Mouse (Mus musculus) CH12.LX (cell line): Measurements from ENCODE around the gene Mfap3. TPM values are rescaled to one million over a fixed set of nuclear protein-coding genes. Genes with fewer than 3 reads are reported as not detected.

Experiments used
- DNase-seq: peaks from one replicate; pipeline ENCODE4 v3.0.0-alpha.2; 2013; ENCODE audit errors: extremely low read depth
- H3K27ac ChIP-seq: 2 replicates; pipeline ENCODE4 v1.5.1; 2012; ENCODE audit warnings: low read depth, mild to moderate bottlenecking, control low read depth, moderate library complexity; ENCODE audit not compliant: insufficient read depth
- H3K27me3 ChIP-seq: replicated peaks from 2 replicates; pipeline ENCODE3; 2012; ENCODE audit warnings: inconsistent platforms
- H3K36me3 ChIP-seq, 2 experiments: replicated peaks in 1 of 2; 2 replicates each; pipeline versions ENCODE3 to v1.6.1; 2012; ENCODE audit warnings: inconsistent platforms in 1 of 2, low read length in 1 of 2, mild to moderate bottlenecking in 1 of 2, mixed read lengths in 1 of 2, moderate library complexity in 1 of 2; ENCODE audit not compliant: control insufficient read depth in 1 of 2, insufficient read depth in 1 of 2
- H3K4me1 ChIP-seq, 2 experiments: 2 replicates each; pipeline ENCODE4 v1.6.1; 2012; ENCODE audit warnings: inconsistent platforms in 1 of 2, moderate library complexity in 1 of 2; ENCODE audit not compliant: insufficient read depth in 2 of 2, control insufficient read depth in 1 of 2
- H3K4me2 ChIP-seq: 2 replicates; pipeline ENCODE4 v1.6.1; 2012; ENCODE audit warnings: low read depth, mild to moderate bottlenecking, control low read depth; ENCODE audit not compliant: poor library complexity, insufficient read depth, severe bottlenecking
- H3K4me3 ChIP-seq, 3 experiments: fragments of 150-350 bp in 1 of 3; sonication (generic) in 1 of 3; replicated peaks in 1 of 3; 2 replicates each; pipeline versions ENCODE3 to v1.5.1; 2011 to 2012; ENCODE audit warnings: low read depth in 2 of 3, low read length in 2 of 3, mild to moderate bottlenecking in 2 of 3, moderate library complexity in 2 of 3, control low read depth in 1 of 3, improper control_type of control experiment in 1 of 3, inconsistent platforms in 1 of 3, mixed read lengths in 1 of 3; ENCODE audit not compliant: poor library complexity in 1 of 3
- H3K79me2 ChIP-seq: replicated peaks from 2 replicates; pipeline ENCODE4 v1.6.1; 2012; ENCODE audit warnings: mild to moderate bottlenecking, moderate library complexity; ENCODE audit not compliant: control insufficient read depth, poor library complexity, insufficient read depth, severe bottlenecking; ENCODE audit errors: extremely low read depth
- H3K9ac ChIP-seq: 2 replicates; pipeline ENCODE4 v1.6.1; 2012; ENCODE audit warnings: low read depth, mild to moderate bottlenecking, control low read depth, moderate library complexity; ENCODE audit not compliant: insufficient read depth
- H3K9me3 ChIP-seq: replicated peaks from 2 replicates; pipeline ENCODE3; 2012; ENCODE audit warnings: low read length, inconsistent platforms, mixed read lengths
- CHD2 ChIP-seq: IDR thresholded peaks from 2 replicates; pipeline ENCODE4 v1.6.1; 2011; ENCODE audit warnings: low read length, improper control_type of control experiment
- EP300 ChIP-seq: IDR thresholded peaks from 2 replicates; pipeline ENCODE4 v1.6.1; 2011; ENCODE audit warnings: low read length, improper control_type of control experiment
- GABPA ChIP-seq: IDR thresholded peaks from 2 replicates; pipeline ENCODE4 v1.6.1; 2012; ENCODE audit warnings: low read depth, low read length, improper control_type of control experiment, inconsistent platforms; ENCODE audit not compliant: insufficient replicate concordance
- IRF4 ChIP-seq: IDR thresholded peaks from 2 replicates; pipeline ENCODE4 v1.6.1; 2014; ENCODE audit warnings: low read depth, mild to moderate bottlenecking, inconsistent platforms, low read length, improper control_type of control experiment
- JUN ChIP-seq: IDR thresholded peaks from 2 replicates; pipeline ENCODE4 v1.6.1; 2011; ENCODE audit warnings: low read depth, mild to moderate bottlenecking, low read length, improper control_type of control experiment, moderate library complexity; ENCODE audit not compliant: insufficient read depth
- JUND ChIP-seq: conservative IDR thresholded peaks from 2 replicates; pipeline ENCODE4 v1.6.1; 2011; ENCODE audit warnings: low read depth, low read length, improper control_type of control experiment
- KAT2A ChIP-seq: IDR thresholded peaks from 2 replicates; pipeline ENCODE4 v1.6.1; 2012; ENCODE audit warnings: low read length, improper control_type of control experiment, inconsistent platforms; ENCODE audit not compliant: insufficient replicate concordance
- MAX ChIP-seq: IDR thresholded peaks from 2 replicates; pipeline ENCODE4 v1.6.1; 2011; ENCODE audit warnings: low read length, improper control_type of control experiment
- MEF2A ChIP-seq: IDR thresholded peaks from 2 replicates; pipeline ENCODE4 v1.6.1; 2014; ENCODE audit warnings: low read depth, mild to moderate bottlenecking, inconsistent platforms, low read length, improper control_type of control experiment, borderline replicate concordance
- MXI1 ChIP-seq: IDR thresholded peaks from 2 replicates; pipeline ENCODE4 v1.6.1; 2011; ENCODE audit warnings: mild to moderate bottlenecking, low read depth, low read length, improper control_type of control experiment
- NELFE ChIP-seq: IDR thresholded peaks from 2 replicates; pipeline ENCODE4 v1.6.1; 2011; ENCODE audit warnings: low read depth, low read length, improper control_type of control experiment
- NRF1 ChIP-seq: IDR thresholded peaks from 2 replicates; pipeline ENCODE4 v1.6.1; 2014; ENCODE audit warnings: low read depth, mild to moderate bottlenecking, inconsistent platforms, low read length, improper control_type of control experiment, moderate library complexity
- PAX5 ChIP-seq: IDR thresholded peaks from 2 replicates; pipeline ENCODE4 v1.6.1; 2012; ENCODE audit warnings: low read length, inconsistent platforms, mixed read lengths
- POLR2A ChIP-seq: IDR thresholded peaks from 2 replicates; pipeline ENCODE4 v1.6.1; 2011; ENCODE audit warnings: low read depth, mild to moderate bottlenecking, improper control_type of control experiment, low read length
- POLR2AphosphoS2 ChIP-seq: IDR thresholded peaks from 2 replicates; pipeline ENCODE4 v1.6.1; 2011; ENCODE audit warnings: low read depth, low read length, improper control_type of control experiment
- SMC3 ChIP-seq: IDR thresholded peaks from 2 replicates; pipeline ENCODE4 v1.6.1; 2011; ENCODE audit warnings: low read depth, low read length, improper control_type of control experiment
- TBP ChIP-seq: conservative IDR thresholded peaks from 2 replicates; pipeline ENCODE4 v1.6.1; 2011; ENCODE audit warnings: low read depth, low read length, improper control_type of control experiment
- USF1 ChIP-seq: IDR thresholded peaks from 2 replicates; pipeline ENCODE4 v1.6.1; 2014; ENCODE audit warnings: low read depth, mild to moderate bottlenecking, inconsistent platforms, low read length, improper control_type of control experiment
- ZC3H11A ChIP-seq: IDR thresholded peaks from 2 replicates; pipeline ENCODE4 v1.6.1; 2012; ENCODE audit warnings: low read depth, mild to moderate bottlenecking, inconsistent platforms, low read length, improper control_type of control experiment
- ZMIZ1 ChIP-seq: IDR thresholded peaks from 2 replicates; pipeline ENCODE4 v1.6.1; 2012; ENCODE audit warnings: low read depth, mild to moderate bottlenecking, inconsistent platforms, low read length, improper control_type of control experiment
- dilution Hi-C: fragments of 300-500 bp; cut with MboI; formaldehyde crosslinking; loops from 2 replicates; pipeline ENCODE4 v1.14.3; 2020; ENCODE audit warnings: low sequenced_read_pairs; ENCODE audit not compliant: extremely low pct_unique_long_range_greater_than_20kb, extremely low pct_ligation_motif_present
- in situ Hi-C: fragments of 300-500 bp; cut with MboI; formaldehyde crosslinking; loops from 3 replicates; pipeline ENCODE4 v1.14.3; 2019; ENCODE audit warnings: low sequenced_read_pairs, low pct_ligation_motif_present, low pct_unique_long_range_greater_than_20kb, mixed read lengths
- polyA plus RNA-seq: library from polyadenylated mRNA; unstranded; fragments of >175 nt; gene quantifications from 2 replicates; pipeline ENCODE4 v1.2.1, GENCODE M21; 2012; ENCODE audit warnings: low read depth; ENCODE audit not compliant: insufficient read length
- total RNA-seq, 2 experiments: library from RNA; depleted of rRNA; stranded (reverse); fragments of 300-350 nt in 1 of 2; fragments of >200 nt in 1 of 2; gene quantifications; 2 replicates each; pipeline ENCODE4 v1.2.3; 2012 to 2014

Mfap3 gene
- total and polyA plus RNA-seq, 3 experiments, result 22.6 to 32.2 (median 27.0) TPM

DNA sequence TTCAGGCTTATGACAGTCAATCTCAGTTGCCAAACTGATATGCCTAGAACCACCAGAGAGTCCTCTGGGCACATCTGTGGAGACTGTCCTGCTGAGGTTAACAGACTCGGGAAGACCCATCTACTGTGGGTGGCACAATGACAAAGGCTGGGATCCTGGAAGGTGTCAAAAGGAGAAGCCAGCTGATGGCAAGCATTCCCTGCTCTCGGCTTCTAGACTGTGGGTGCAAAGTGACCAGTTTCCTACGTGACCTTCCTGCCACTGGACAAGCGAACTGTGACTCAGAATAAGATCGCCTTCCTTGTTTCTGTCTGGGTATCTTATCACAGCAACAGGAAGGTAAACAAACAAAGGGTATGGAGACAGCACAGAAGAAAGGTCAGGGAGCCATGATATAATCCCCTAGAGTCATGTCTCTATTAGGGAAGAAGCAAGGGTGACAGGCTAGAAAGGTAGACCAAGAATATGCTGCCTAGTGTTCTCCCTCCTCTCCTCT lies 1.5 kb upstream of the Mfap3 start:
- H3K9ac ChIP-seq, result peak overlapping the region; percentile 82; the same call in 1 of the 2 replicates
- peak overlapping the region; percentile 57; the same call in 1 of the 2 replicates for H3K4me2 ChIP-seq
- dilution Hi-C loops, result no loop called here
- DNase-seq, result no peak
- H3K27ac ChIP-seq, result no peak overlapping the region
- peaks cover 19 to 61% of the 10 kb centered on the region in 2 experiments for H3K4me1 ChIP-seq
- H3K36me3 ChIP-seq, result peaks cover 21 to 45% of the 10 kb centered on the region in 2 experiments
- in situ Hi-C loops, result loop anchor here (25.0 kb wide), 1 partner anchor 820 kb away; the partner anchor contains the start of genes Sh3bp5l and Zfp672
- no peaks in the 10 kb centered on the region for H3K9me3 ChIP-seq
- no peaks in the 10 kb centered on the region for H3K27me3 ChIP-seq
- TF ChIP-seq ZC3H11A (no peak), MEF2A (no peak), USF1 (no peak), KAT2A (no peak), CHD2 (no peak), SMC3 (no peak), JUN (no peak), EP300 (no peak), PAX5 (no peak), GABPA (no peak), JUND (no peak), TBP (no peak), ZMIZ1 (no peak), MXI1 (no peak), NRF1 (no peak)
- peaks cover 37% of the 10 kb centered on the region for H3K79me2 ChIP-seq
- H3K4me3 ChIP-seq, result peak overlapping the region in 1 of 3 experiments; percentile 92

DNA sequence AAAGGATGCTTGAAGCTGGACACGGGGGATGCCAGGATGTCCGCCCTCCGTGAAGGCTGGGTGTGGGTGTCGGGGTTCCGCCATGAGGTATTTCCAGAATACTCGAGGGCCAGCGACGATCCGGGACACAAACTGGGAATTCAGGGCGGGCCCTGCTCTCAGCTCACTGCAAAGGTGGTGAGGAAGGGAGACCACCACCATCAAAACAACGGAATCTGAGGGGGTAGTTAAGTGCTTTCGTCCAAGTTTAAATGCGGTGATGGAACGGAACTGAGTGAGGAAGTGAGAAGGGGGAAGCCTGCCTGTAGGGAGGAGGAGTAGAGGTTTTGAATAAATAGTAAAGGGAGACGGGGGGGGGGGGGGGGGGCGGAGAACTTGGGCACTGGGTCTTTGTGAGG lies 286 bp downstream of the Mfap3 start:
- H3K4me3 ChIP-seq, result peak overlapping the region; percentile 89 to 92 (median 91)
- DNase-seq, result peak; percentile 41
- no peaks in the 10 kb centered on the region for H3K27me3 ChIP-seq
- peak overlapping the region; percentile 98 for H3K4me2 ChIP-seq
- H3K36me3 ChIP-seq, result peaks cover 16 to 45% of the 10 kb centered on the region in 2 experiments
- peak overlapping the region; percentile 82 for H3K9ac ChIP-seq
- TF ChIP-seq EP300 (no peak), POLR2AphosphoS2 (no peak; the same call in 1 of the 2 replicates), NELFE (peak; percentile 55; the same call in 1 of the 2 replicates), MAX (no peak), IRF4 (peak; percentile 43; the same call in 1 of the 2 replicates), POLR2A (peak; percentile 13; the same call in 1 of the 2 replicates)
- H3K9me3 ChIP-seq, result no peaks in the 10 kb centered on the region
- H3K27ac ChIP-seq, result peak overlapping the region; percentile 64
- peaks cover 53% of the 10 kb centered on the region for H3K79me2 ChIP-seq
- peaks cover 22 to 74% of the 10 kb centered on the region in 2 experiments for H3K4me1 ChIP-seq
- dilution Hi-C loops, result no loop called here
- in situ Hi-C loops, result loop anchor here (25.0 kb wide), 1 partner anchor 819 kb away; the partner anchor contains the start of genes Sh3bp5l and Zfp672
